Mouse (Mus musculus): ENCODE results near the gene Ackr2.

GRCm38 (mm10) chr9:121882015-121882457, 16.1 kb upstream of the Ackr2 start:
- TF ChIP-seq CTCF (conservative IDR thresholded peaks at IDR 0.05; ENCODE audit: low read length) = no peak
- no peak for TF ChIP-seq POU5F1 (IDR thresholded peaks at IDR 0.05; ENCODE audit: borderline replicate concordance, low read length)
